Mouse (Mus musculus): ENCODE results near the gene Tmem145. TPM values are rescaled to one million over a fixed set of nuclear protein-coding genes. Genes with fewer than 3 reads are reported as not detected.
"Not testable (repeated sequence)": the region's sequence is repeated elsewhere in the genome, so short reads cannot be mapped to it uniquely, and the experiment has no call there.

The Tmem145 gene
- polyA plus RNA-seq (2012; rRNA removed), result 0.19 and 0.21 TPM in 2 replicates

- WGBS, result under 1% methylated on average over 47 of the region's 47 CpGs
- DNase-seq (ENCODE audit: low read depth, low spot score), result no peak
Measured at GRCm38 (mm10) chr7:25305956-25306613, at the start of gene Tmem145. TSS of gene Tmem145 (plus strand) at chr7:25306106.

DNA sequence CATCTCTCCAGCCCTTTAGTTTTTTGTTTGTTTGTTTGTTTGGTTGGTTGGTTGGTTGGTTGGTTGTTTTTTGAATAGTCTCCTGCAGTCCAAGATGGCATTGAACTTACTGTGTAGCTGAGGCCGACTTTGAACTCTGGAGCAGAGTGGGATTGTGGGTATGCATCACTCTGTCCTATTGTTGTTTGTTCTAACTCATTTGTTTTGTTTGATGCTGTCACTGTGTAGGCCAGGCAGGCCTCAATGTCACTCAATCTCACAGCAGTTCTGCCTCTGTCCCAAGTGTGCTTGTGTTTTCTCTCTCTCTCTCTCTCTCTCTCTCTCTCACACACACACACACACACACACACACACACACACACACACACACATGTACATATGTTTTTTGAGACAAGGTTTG lies 44.0 kb upstream of the Tmem145 start:
- 70% methylated on average over 1 of the region's 1 CpGs for WGBS
- DNase-seq (ENCODE audit: low read depth, low spot score), result no peak

- DNase-seq (ENCODE audit: low read depth, low spot score), result no peak
- WGBS, result 60% methylated on average over 17 of the region's 17 CpGs
Measured at GRCm38 (mm10) chr7:25263968-25264870, 41.7 kb upstream of the Tmem145 start.

DNA sequence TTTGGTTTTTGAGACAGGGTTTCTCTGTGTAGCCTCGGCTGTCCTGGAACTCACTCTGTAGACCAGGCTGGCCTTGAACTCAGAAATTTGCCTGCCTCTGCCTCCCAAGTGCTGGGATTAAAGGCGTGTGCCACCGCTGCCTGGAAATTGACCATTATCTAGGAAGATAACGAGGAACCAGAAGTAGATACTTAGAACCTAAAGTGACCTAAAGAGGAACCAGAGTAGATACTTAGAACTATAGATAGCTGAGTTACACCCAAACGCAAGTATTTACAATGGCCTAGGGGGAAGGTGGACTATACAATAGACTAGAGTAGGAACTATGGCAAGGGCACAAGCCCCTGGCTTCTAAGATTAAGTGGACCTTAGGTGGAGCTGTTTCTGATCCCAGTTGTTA lies 40.2 kb upstream of the Tmem145 start:
- WGBS, result 82% methylated on average over 5 of the region's 5 CpGs
- DNase-seq (ENCODE audit: low read depth, low spot score), result not testable (repeated sequence)

DNA sequence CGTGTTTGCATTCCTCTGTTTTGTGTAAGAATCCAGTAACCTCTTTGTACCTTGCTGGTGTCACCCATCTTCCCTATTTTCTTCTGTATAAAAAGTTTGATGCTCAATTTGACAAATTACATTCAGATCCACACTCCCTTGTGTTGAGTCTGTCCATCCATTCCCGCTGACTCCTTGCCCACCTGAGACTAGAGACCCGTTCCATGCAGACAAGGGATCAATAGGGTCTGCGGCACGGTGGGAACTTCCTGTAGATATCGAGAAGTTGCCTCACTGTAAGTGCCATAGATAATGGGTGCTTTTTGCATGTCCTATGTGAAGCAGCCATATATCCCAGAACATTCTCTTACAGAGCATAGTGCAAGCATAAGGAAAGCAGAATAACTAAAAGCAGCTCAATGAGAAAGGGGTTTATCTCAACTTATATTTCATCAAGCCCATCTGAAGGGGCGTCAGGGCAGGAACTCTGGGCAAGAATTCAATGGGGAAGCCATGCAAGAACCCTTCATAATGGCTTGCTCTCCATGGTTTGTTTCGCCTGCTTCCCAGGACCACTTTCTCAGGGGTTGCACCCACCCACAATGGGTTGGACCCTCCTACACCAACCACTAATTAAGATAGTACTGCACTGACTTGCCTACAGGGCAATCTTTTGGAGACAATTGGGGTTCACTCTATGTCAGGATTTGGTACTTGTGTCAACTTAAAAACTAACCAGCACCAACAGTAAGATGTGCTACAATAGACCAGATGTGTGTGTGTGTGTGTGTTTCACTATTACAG lies 39.5 kb upstream of the Tmem145 start:
- 91% methylated on average over 8 of the region's 8 CpGs for WGBS

GRCm38 (mm10) chr7:25267301-25267750 lies 38.6 kb upstream of the Tmem145 start, which contains the start of gene Cic:
TSS of gene Cic (plus strand) at chr7:25267704.
- under 1% methylated on average over 29 of the region's 29 CpGs for WGBS
- peak; percentile 93 for DNase-seq (ENCODE audit: low read depth, low spot score)

More for the DNA sequence above, 39.5 kb upstream of the Tmem145 start:
- no peak for DNase-seq (ENCODE audit: low read depth, low spot score)

- peak; percentile 100 for DNase-seq (ENCODE audit: low read depth, low spot score)
- under 1% methylated on average over 33 of the region's 33 CpGs for WGBS
Measured at GRCm38 (mm10) chr7:25267751-25268463, 38.0 kb upstream of the Tmem145 start.

GRCm38 (mm10) chr7:25268588-25268987 lies 37.3 kb upstream of the Tmem145 start:
- WGBS, result 3% methylated on average over 7 of the region's 7 CpGs
- DNase-seq (ENCODE audit: low read depth, low spot score), result no peak

GRCm38 (mm10) chr7:25269029-25269428 lies 36.9 kb upstream of the Tmem145 start:
- DNase-seq (ENCODE audit: low read depth, low spot score), result no peak

GRCm38 (mm10) chr7:25269545-25270271 lies 36.2 kb upstream of the Tmem145 start:
- no peak for DNase-seq (ENCODE audit: low read depth, low spot score)
- WGBS, result 59% methylated on average over 8 of the region's 8 CpGs

More at GRCm38 (mm10) chr7:25269029-25269428, 36.9 kb upstream of the Tmem145 start:
- 16% methylated on average over 4 of the region's 4 CpGs for WGBS

DNA sequence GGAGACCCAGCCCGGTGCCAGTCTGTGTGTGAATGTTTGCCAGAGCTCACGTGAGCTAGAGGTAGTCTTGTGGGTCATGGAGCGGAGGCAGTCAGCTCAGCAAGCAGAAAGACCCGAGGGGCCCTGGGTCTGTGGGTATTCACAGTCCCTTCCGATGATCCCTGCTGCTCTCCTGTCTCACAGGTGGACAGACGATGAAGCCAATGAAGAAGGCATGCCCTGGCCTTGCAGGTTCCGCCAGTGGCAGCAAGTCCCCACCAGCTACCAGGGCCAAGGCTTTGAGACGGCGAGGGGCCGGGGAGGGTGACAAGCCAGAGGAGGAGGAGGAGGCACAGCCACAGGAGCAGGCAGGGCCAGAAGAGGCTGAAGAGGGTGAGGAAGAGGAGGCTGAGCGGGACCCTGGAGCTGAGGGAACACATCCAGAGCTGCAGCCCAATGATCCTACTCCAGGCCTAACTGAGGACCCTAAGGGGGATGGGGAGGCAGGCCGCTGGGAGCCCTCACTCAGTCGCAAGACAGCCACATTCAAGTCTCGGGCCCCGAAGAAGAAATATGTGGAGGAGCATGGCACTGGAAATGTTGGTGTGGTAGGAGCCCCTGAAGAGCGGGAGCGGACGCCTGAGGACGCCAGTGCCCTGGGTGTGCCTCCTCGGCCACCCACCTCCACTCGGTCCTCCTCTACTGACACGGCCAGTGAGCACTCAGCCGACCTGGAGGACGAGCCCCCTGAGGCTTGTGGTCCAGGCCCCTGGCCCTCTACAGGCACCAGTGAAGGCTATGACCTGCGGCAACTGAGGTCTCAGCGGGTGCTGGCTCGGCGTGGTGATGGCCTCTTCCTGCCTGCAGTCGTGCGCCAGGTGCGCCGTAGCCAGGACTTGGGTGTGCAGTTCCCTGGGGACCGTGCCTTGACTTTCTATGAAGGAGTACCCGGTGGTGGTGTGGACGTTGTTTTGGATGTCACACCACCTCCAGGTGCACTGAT lies 35.0 kb upstream of the Tmem145 start:
- no peak for DNase-seq (ENCODE audit: low read depth, low spot score)
- 90% methylated on average over 35 of the region's 35 CpGs for WGBS

- WGBS, result 93% methylated on average over 30 of the region's 30 CpGs
- DNase-seq (ENCODE audit: low read depth, low spot score), result no peak
Measured at GRCm38 (mm10) chr7:25271651-25272444, 34.1 kb upstream of the Tmem145 start.

- DNase-seq (ENCODE audit: low read depth, low spot score), result no peak
- 89% methylated on average over 38 of the region's 38 CpGs for WGBS
Measured at GRCm38 (mm10) chr7:25272445-25273258, 33.3 kb upstream of the Tmem145 start.

- WGBS, result 83% methylated on average over 22 of the region's 22 CpGs
- DNase-seq (ENCODE audit: low read depth, low spot score), result no peak
Measured at GRCm38 (mm10) chr7:25273259-25274241, 32.4 kb upstream of the Tmem145 start.

DNA sequence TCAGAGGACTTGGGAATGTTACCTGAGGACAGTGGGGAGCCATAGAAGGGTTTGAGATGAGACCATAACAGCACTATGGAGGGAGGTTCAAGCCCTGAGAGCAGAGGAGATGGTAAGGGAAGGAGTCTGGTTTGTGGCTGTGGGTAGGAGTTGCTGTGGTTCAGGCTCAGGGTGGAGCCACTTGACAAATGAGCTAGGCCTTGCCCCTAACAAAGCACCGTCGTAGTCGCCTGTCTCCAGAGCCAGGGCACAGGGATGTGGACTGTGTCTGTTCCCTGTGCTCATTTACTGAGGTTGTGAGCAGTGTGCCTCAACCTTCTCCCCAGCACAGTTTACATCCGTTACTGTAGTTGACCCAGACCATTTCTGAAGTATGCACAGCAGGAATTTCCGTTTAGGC lies 31.3 kb upstream of the Tmem145 start:
- WGBS, result 66% methylated on average over 5 of the region's 5 CpGs
- no peak for DNase-seq (ENCODE audit: low read depth, low spot score)
